Mouse (Mus musculus): ENCODE measurements around the gene Eif2s2.
"Not testable (repeated sequence)": the region's sequence is repeated elsewhere in the genome, so short reads cannot be mapped to it uniquely, and the experiment has no call there.

Gene Eif2s2

DNA sequence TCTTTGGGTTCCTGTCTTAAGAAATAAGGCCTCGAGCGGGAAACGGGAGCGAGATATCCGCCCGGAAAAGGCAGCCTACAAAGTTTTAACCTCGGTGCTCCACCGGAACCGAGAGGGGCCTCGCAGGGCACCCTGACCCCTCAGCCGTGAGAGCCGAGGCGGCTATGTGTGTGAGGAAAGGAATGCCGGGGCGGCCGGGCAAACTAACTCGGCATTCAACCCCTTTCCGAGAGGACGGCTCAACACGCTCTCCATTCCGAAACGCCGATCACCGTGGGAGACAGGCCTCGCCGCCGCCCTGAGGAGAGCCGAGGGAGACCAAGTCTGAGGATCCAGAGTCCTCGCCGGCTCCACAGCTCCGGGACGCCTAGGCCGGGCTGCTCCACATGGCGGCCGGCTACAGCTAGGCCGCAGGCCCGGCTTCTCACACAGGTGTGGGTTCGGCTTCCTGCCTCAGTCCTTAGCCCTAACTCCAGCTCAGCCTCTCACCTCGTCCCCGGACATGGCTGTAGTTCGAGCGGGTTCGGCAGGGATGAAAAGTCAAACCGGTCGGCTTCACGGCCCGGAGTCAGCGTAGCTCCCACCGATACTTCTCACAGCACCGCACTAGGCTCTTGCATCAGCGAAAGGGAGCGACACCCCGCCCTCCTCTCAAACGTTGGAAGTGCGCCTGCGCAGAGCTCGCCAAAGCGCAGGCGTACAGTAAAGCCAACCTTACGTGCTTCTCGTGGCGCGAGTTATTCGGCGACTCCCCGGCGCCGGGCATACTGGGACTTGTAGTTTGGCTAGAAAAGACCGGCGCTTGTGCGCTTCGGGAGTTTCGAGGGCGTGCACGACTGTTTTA is at the start of gene Eif2s2:
Gene Eif2s2, minus strand, starts transcription at position 735 of the 844 bp plus-strand sequence.
- in situ Hi-C loops (cut with MboI, MseI), result loop anchor here (25.0 kb wide), 1 partner anchor 1295 kb away; the partner anchor contains the start of genes Phf20 and Rbm39

DNA sequence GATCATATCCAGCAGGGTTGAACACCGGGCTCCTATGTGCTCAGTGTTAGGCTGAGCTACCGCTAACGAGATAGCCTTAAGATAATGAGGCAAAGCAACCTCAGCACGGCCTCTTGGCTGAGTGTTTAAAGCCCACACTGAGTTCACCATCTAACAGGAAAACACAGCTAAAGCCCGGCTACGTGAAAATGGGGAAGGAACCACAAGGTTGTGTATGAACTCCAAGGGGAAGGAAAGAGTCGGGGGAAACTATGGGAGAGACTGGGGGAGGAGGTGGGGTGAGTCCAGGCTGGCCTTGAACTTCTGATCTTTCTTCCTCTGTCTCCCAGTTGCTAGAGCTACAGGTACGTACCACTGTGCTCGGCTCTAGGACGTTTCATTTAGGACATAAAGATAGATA is 49.2 kb upstream of the Eif2s2 start:
- in situ Hi-C loops (cut with MboI, MseI), result no loop called here

DNA sequence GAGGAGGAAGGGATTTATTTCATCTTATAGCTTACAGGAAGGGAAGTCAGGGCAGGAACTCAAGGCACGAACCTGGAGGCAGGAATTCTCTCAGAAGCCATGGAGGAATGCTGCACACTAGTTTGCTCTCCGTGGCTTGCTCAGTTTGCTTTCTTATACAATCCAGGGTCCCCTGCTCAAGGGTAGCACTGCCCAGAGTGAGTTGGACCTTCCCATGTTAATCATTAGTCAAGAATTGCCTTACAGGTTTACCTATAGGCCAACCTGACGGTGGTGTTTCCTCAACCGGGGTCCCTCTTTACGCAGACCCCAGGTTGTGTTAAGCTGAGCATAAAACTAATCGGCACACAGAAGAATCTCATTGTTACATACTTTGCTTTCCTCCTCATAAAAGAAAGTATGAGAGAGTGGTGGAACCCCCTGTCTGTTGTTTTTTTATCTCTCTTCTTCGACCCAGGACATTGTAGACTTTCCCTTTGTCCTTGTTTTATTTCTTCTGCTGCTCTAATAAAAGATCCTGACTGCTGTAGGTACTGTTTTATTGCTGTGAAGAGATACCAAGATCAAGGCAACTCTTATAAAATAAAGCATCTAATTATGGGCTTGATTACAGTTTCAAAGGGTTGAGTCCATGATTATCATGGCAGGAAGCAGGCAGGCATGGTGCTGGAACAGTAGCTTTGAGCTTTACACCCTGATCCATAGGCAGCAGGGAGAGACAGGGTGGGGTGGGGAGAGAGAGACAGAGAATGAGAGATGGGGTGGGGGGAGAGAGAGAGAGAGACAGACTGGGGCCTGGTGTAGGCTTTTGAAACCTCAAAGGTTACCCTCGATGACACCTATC is 45.0 kb upstream of the Eif2s2 start:
- in situ Hi-C loops (cut with MboI, MseI), result no loop called here

DNA sequence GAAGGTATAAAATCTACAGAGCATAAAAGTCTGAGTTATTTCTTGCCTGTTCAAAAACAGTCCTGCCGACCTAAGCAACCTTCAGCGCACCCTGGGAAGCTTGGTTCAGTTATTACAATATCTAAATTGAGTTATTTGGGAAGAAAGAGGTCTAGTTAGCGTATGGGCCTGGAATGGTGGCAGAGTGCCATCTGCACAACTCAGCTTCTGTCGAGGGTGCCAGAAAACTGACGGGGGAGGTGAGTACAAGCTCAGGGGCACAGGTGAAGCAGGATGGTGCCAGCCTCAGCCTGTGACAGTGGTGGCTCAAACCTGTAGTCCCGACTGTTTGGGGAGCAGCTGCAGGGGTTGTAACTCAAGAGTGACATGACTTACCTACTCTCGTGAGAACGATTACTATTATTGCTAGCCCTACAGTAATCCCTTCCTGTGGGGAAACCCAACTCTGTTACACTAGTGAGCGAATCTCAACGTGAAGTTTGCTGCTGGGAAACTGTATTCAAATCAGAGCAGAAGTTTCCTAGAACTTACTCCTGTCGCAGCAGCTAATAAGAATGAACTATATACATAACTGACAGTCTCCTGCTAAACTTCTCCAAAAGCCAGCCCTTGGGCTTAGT is 43.9 kb upstream of the Eif2s2 start:
- in situ Hi-C loops (cut with MboI, MseI), result no loop called here

DNA sequence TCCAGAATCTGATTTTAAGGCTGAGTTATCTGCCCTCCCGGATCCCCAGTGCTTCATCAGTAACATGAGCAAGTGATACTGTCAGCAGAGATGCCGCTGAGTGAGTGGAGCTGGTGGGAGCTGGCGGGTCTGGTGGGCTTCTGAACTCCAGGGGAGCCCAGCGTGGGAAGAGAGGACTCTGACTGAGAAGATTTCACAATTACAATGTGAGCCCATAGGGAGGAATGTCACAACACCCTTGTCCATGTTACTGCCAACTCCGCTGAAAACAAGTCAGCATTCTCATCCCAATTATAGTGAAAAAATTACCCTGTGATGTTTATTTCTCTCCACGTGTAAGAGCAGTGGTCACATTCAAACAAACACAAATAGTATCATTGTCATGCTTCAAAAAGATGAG is 43.4 kb upstream of the Eif2s2 start:
- in situ Hi-C loops (cut with MboI, MseI), result no loop called here

DNA sequence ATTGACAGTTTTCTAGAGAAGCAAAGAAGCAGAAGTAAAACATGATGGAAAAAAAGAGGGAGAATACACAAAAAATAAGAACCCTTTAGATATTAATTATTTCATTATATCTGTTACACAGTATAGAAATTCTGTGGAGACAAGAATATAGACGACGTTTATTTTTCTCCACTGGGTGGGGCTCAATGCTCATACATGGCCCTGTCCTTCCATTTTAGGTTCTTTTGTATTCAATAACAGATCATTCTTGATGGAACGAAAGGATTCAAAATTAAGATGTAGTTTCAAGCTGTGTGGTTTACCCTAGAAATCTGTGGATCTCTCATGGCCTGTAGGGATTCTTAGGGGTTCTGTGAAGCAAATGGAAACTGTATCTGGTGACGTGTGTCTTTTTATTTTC is 41.1 kb upstream of the Eif2s2 start:
- in situ Hi-C loops (cut with MboI, MseI), result no loop called here

DNA sequence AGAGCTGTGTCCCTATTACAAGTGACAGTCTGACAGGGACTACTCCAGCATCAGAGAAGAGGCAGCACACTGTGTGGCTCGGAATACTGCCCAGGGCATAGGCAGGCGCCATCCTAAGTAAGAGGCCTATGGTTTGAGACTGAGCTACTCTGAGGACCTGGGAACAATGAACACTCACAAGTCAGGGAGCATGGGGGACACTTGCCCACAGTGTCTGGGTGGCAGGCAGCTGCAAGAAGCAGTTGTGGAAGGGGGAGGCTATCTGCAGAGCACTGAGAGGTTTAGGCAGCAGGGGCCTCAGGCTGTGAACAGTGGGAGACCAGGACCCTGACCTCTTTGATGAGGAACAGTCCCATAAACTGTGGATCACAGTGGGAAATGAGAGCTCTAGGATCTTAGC is 35.6 kb upstream of the Eif2s2 start:
- in situ Hi-C loops (cut with MboI, MseI), result no loop called here

DNA sequence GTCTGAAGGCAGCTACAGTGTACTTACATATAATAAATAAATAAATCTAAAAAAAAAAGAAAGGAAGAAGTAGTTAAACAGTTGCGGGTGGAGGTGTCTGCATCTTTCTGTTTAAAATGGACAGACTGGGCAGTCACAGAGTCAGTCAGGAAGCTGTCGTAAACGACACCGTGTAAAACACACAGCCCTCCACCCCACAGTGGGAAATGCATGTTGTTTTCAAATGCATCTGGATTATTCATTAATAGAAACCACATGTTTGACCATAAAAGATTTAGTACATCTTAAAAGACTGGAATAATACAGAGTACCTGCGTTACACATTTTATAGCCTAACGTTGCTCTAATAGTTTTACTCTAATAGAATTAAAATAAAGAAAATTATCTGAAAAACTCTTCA is 34.1 kb upstream of the Eif2s2 start:
- in situ Hi-C loops (cut with MboI, MseI), result no loop called here

DNA sequence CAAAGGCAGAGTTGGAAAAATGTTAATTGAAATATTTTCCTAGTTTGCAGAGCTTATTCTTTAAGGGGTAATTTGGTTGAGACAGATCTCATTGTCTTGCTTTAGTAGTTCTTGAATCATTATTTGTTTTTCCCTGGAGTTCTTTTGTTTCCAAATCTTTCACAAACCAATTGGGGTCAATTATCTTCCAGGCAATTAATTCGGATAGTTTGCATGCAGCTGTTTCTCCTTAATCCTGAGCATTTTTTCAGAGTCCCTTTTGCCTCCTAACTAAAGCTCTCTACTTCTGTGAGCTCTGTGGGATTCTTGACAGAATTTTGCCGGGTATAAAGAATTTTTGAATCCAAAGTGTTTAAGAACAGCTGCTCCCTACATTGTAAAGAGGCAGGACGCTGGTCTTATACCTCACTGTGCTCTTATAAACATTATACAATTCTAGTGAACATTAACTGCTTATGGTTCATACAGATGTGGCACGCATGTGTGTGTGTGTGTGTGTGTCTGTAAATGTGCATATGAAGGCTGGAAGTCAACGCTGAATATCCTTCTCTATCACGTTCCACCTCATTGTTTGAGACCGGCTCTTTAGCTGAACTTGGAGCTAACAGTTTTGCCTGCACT is 32.8 kb upstream of the Eif2s2 start:
- in situ Hi-C loops (cut with MboI, MseI), result no loop called here

DNA sequence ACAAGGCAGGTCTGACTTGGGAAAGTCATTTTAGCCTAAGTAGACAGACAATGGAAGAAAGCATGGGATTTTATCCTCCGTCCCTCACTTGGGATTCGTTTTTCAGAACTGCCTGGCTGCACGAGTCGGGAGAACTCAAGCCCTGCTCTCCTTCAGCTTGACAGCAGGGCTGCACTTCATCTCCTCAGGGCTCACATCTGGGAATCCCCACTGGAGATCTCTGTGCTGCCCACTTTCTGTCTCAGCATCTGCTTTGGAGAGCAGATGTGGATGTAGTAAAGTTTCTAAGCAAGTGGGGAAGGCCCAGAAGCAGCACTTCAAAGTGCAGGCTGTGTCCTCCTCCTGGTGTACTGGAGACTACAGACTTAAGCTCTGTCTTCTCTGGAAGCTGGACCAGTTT is 29.4 kb upstream of the Eif2s2 start:
- in situ Hi-C loops (cut with MboI, MseI), result not testable (repeated sequence)

DNA sequence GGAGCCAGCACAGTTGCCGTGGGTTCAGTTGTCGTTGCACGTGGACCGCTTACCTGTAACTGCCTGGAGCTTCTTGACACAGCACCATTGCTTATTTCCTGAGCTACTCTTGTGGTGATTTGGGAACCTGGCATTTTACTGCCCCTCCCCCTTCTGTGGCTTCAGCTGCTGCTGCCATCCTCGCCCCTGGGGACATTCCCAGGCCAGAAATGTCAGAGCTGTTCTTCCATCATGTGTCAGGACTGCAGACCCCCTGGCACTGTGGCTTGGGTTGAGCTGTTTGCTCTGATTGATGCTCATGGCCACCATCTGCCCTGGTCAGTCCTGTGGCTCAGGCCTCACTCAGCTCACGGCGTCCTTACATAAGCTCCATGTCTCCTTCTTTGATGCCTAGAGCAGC is 28.2 kb upstream of the Eif2s2 start:
- in situ Hi-C loops (cut with MboI, MseI), result no loop called here

DNA sequence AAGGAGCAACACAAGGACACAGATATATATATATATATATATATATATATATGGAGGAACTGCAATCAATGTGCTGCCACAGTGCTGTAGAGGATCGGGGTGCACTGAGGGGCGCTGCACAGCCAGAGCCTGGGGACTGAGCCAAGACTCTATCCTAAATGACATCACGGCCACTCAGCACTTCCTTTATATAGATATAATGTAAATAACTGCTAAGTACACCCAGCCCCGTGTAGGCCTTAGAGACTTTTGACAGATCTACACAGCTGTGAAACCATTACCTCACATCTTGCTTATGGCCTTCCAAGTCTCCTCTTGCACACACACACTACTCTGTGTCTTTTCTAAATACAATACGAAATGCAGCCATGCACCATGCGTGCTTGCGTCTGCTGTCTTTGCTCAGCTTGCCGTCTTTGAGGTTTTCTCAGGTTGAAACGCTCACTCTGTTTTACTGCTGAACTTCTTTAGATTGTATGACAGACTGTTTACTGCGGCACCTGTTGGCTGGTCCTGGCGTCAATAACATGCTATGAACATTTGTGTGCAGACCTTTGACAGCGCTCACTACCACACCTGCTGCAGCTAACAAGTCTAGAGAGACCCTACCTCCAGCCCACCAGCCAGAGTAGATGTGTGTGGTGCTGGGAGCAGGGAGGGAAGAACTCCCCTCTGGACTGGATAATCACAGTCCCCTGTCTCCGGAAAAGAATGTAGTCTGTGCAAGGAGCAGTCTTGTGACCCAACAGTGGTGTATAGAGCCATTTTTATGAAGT is 25.3 kb upstream of the Eif2s2 start:
- in situ Hi-C loops (cut with MboI, MseI), result no loop called here

DNA sequence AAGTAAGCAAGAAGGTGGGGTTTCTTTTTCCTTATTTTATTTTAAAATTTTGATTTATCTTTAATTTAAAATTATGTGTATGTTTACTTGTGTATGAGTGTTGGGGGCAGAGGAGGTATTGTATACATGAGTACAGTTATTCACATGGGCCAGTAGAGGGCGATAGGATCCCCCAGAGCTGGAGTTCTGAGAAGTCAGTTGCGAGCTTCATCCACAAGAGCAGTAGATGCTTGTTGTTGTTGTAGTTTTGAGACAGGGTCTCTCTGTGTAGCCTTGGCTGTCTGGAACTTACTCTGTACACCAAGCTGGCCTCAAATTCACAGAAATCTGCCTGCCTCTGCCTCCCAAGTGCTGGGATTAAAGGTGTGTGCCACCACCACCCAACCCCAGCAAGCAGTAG is 23.8 kb upstream of the Eif2s2 start:
- in situ Hi-C loops (cut with MboI, MseI), result no loop called here

DNA sequence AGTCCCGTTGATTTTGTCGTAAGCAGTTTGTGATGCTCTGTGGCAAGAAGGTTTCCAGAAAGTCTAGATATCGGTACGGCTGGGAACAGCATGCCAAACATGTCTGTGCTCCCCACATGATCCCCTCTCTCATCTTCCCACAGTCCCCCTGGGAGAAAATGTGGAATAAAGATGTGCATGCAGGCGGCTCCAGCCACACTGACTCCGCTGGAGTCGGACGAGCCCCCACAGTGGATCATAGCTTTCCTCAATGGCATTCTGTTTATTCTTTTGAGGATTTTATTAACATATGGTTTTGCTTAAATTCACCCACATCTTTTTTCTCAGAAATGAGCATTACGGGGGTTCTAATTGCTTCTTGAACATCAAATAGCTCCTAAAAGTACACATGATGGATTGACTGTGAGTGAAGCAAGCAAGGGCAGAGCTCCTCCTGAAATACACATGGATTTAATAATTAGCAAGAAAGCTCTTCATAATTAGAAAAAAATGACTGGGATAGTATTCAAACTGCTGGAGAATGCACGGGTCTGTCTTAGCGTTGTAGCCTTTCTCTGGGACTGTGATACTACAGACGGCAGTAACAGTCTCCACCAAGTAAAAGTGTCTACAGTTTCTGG is 23.3 kb upstream of the Eif2s2 start:
- in situ Hi-C loops (cut with MboI, MseI), result no loop called here

DNA sequence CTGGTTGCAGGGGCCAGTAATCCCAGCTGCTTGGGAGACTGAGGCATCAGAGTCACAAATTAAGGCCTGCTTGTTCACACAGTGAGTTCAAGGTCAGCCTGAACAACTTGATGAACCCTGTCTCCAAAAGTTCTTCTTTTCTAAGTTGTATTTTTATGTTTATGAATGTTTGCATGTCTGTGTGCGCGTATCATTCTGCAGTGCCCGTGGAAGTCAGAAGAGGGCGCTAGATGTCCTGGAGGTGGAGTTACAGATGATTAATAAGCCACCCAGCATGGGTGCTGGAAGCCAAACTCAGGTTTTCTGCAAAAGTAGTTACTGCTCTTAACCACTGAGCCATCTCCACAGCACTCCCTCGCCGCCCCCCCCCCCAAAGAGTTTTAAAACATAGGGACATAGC is 17.1 kb upstream of the Eif2s2 start:
- in situ Hi-C loops (cut with MboI, MseI), result no loop called here

DNA sequence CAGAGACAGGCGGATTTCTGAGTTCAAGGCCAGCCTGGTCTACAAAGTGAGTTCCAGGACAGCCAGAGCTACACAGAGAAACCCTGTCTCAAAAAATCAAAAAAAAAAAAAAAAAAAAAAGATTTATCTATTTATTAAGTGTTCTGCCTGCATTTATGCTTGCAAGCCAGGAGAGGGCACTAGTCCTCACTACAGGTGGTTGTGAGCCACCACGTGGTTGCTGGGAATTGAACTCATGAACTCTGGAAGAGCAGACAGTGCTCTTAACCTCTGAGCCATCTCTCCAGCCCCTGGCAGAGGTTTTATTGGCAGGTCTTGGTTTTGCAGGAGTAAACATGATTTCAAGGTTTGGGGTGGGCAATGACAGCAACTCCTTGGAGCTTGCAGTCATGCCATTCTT is 15.5 kb upstream of the Eif2s2 start:
- in situ Hi-C loops (cut with MboI, MseI), result not testable (repeated sequence)

DNA sequence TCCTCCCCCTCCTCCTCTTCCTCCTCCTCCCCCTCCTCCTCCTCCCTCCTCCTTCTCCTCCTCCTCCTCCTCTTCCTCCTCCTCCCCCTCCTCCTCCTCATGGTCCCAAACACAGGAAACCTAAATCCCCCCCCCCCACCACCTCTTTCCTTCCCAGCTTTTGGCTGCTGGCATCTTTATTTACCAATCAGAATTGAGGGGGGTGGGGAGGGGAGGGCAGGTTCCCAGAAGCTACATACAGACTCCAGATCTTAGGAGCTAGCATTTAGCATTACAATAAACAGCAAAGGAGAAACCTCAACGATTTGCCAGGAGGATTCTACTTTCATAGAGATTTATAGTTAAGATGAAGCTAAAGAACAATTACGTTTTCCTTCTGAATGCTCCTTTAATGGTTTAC is 13.1 kb upstream of the Eif2s2 start:
- in situ Hi-C loops (cut with MboI, MseI), result no loop called here

DNA sequence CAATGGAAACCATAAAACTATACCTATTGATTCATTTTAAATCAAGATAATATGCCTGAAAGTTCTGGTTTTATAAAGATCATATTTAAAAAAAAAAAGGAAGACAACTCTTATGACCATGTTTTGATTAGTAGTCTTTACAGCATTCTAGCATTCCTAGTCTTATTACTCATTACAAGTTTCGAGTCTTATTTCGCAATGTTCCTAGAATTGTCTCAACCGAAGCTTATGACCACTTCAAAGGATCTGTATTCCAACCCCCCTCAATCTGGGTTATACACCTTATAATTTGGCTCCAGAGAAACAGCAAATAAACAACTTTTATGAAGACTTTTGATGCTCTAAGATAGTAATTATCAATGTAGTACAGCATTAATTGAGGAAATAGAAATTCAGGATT is 9.4 kb upstream of the Eif2s2 start:
- in situ Hi-C loops (cut with MboI, MseI), result no loop called here

DNA sequence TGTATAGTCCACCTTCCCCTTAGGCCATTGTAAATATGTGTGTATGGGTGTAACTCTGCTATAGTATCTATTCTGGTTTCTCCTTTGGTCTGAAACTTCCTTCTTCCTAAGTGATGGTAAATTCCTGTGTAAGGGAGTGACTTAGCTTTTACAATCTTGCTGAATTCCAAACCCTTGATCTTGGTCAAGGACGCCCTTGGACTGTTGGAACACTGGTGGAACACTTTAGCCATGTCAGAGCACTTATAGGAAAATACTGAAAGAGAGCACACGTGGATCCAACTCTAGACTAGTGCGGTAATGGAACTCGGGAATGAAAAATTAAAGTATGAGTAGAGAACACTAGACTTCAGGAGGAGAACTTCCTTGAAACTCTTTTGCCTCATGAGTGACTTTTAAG is 6.7 kb upstream of the Eif2s2 start:
- in situ Hi-C loops (cut with MboI, MseI), result loop anchor here (25.0 kb wide), 1 partner anchor 1288 kb away; the partner anchor contains the start of genes Phf20 and Rbm39

DNA sequence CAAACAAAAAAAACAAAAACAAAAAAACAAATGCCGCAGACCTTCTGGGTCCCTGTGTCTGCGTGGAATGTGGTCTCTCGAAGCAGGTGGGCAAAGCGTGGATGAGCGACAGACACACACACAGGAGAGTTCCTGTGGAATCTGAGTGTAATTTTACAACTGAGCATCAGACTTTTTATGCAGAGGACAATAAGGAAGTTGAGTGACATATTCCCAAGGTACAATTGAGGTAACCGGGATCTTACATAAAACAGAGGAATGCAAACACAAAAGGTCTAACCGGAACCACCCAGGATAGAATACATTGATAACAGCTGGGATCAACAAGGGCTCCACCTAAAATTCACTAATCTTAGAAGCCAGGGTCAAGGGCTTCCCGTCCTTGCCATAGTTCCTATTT is 6.3 kb upstream of the Eif2s2 start:
- in situ Hi-C loops (cut with MboI, MseI), result loop anchor here (25.0 kb wide), 1 partner anchor 1288 kb away; the partner anchor contains the start of genes Phf20 and Rbm39
